Mouse (Mus musculus): Measurements from ENCODE around the gene Cdk5r2. TPM values are rescaled to one million over a fixed set of nuclear protein-coding genes. Genes with fewer than 3 reads are reported as not detected.

Gene Cdk5r2
- polyA plus RNA-seq, 1 experiment: 0.08 TPM

GRCm38 (mm10) chr1:74884196-74885141 is 29.7 kb downstream of the Cdk5r2 start:
- WGBS: 1% methylated on average over 57 of the region's 57 CpGs
- TF ChIP-seq CTCF (IDR thresholded peaks at IDR 0.05; ENCODE audit: insufficient read depth, low read length) (no peak), POLR2A (IDR thresholded peaks at IDR 0.05; ENCODE audit: borderline replicate concordance, extremely low read depth, low read depth, low read length) (no peak)

GRCm38 (mm10) chr1:74885369-74886042 is 30.8 kb downstream of the Cdk5r2 start, which contains the start of gene Fev:
Fev (minus strand) TSS chr1:74885419.
- peaks cover 5% of the 10 kb centered on the region; the same call in 1 of the 2 replicates for H3K4me1 ChIP-seq (ENCODE audit: control insufficient read depth, insufficient read depth, low read length)
- DNase-seq: no peak
- 2% methylated on average over 43 of the region's 43 CpGs for WGBS
- no peak for TF ChIP-seq POLR2A (IDR thresholded peaks at IDR 0.05; ENCODE audit: borderline replicate concordance, extremely low read depth, low read depth, low read length)
- no peak for TF ChIP-seq CTCF (IDR thresholded peaks at IDR 0.05; ENCODE audit: insufficient read depth, low read length)
- H3K4me3 ChIP-seq (replicated peaks; ENCODE audit: extremely low read depth, low read depth, low read length): no peak within 1 kb of the TSS

More at GRCm38 (mm10) chr1:74884196-74885141, 29.7 kb downstream of the Cdk5r2 start:
- H3K4me1 ChIP-seq (ENCODE audit: control insufficient read depth, insufficient read depth, low read length): peaks cover 5% of the 10 kb centered on the region; the same call in 1 of the 2 replicates
- no peak for DNase-seq
- H3K4me3 ChIP-seq (replicated peaks; ENCODE audit: extremely low read depth, low read depth, low read length): no peak overlapping the region

GRCm38 (mm10) chr1:74891513-74891912 is 36.8 kb downstream of the Cdk5r2 start:
- TF ChIP-seq CTCF (IDR thresholded peaks at IDR 0.05; ENCODE audit: insufficient read depth, low read length) (no peak), POLR2A (IDR thresholded peaks at IDR 0.05; ENCODE audit: borderline replicate concordance, extremely low read depth, low read depth, low read length) (no peak)
- no peak for DNase-seq
- Histone ChIP-seq H3K4me1 (ENCODE audit: control insufficient read depth, insufficient read depth, low read length) (no peaks in the 10 kb centered on the region), H3K4me3 (replicated peaks; ENCODE audit: extremely low read depth, low read depth, low read length) (no peak overlapping the region)
- under 1% methylated on average over 7 of the region's 8 CpGs for WGBS

GRCm38 (mm10) chr1:74892351-74893133 is 37.8 kb downstream of the Cdk5r2 start:
- H3K4me1 ChIP-seq (ENCODE audit: control insufficient read depth, insufficient read depth, low read length): no peaks in the 10 kb centered on the region
- no peak for DNase-seq
- 4% methylated on average over 39 of the region's 39 CpGs for WGBS
- TF ChIP-seq CTCF (IDR thresholded peaks at IDR 0.05; ENCODE audit: insufficient read depth, low read length) (no peak), POLR2A (IDR thresholded peaks at IDR 0.05; ENCODE audit: borderline replicate concordance, extremely low read depth, low read depth, low read length) (no peak)
- no peak overlapping the region for H3K4me3 ChIP-seq (replicated peaks; ENCODE audit: extremely low read depth, low read depth, low read length)

- TF ChIP-seq POLR2A (IDR thresholded peaks at IDR 0.05; ENCODE audit: borderline replicate concordance, extremely low read depth, low read depth, low read length): no peak
- peak; percentile 73 for TF ChIP-seq CTCF (IDR thresholded peaks at IDR 0.05; ENCODE audit: insufficient read depth, low read length)
- Histone ChIP-seq H3K4me3 (replicated peaks; ENCODE audit: extremely low read depth, low read depth, low read length) (no peak within 1 kb of the TSS), H3K4me1 (ENCODE audit: control insufficient read depth, insufficient read depth, low read length) (no peaks in the 10 kb centered on the region)
- DNase-seq: peak; percentile 44
- 8% methylated on average over 25 of the region's 25 CpGs for WGBS
Observed at GRCm38 (mm10) chr1:74893134-74893855, 38.6 kb downstream of the Cdk5r2 start, which contains the start of gene Cryba2. Cryba2 (minus strand) TSS chr1:74893143.

GRCm38 (mm10) chr1:74894966-74895365 is 40.2 kb downstream of the Cdk5r2 start:
- WGBS: 16% methylated on average over 4 of the region's 4 CpGs
- DNase-seq: peak; percentile 38
- no peak overlapping the region for H3K4me3 ChIP-seq (replicated peaks; ENCODE audit: extremely low read depth, low read depth, low read length)
- TF ChIP-seq POLR2A (IDR thresholded peaks at IDR 0.05; ENCODE audit: borderline replicate concordance, extremely low read depth, low read depth, low read length): no peak
- peak; percentile 59 for TF ChIP-seq CTCF (IDR thresholded peaks at IDR 0.05; ENCODE audit: insufficient read depth, low read length)
- no peaks in the 10 kb centered on the region for H3K4me1 ChIP-seq (ENCODE audit: control insufficient read depth, insufficient read depth, low read length)

- H3K4me3 ChIP-seq (replicated peaks; ENCODE audit: extremely low read depth, low read depth, low read length): no peak overlapping the region
- no peak for DNase-seq
- no peaks in the 10 kb centered on the region for H3K4me1 ChIP-seq (ENCODE audit: control insufficient read depth, insufficient read depth, low read length)
- TF ChIP-seq CTCF (IDR thresholded peaks at IDR 0.05; ENCODE audit: insufficient read depth, low read length): no peak
- TF ChIP-seq POLR2A (IDR thresholded peaks at IDR 0.05; ENCODE audit: borderline replicate concordance, extremely low read depth, low read depth, low read length): no peak
- WGBS: 8% methylated on average over 7 of the region's 7 CpGs
Observed at GRCm38 (mm10) chr1:74897976-74898375, 43.2 kb downstream of the Cdk5r2 start.

- Histone ChIP-seq H3K4me1 (ENCODE audit: control insufficient read depth, insufficient read depth, low read length) (no peaks in the 10 kb centered on the region), H3K4me3 (replicated peaks; ENCODE audit: extremely low read depth, low read depth, low read length) (no peak overlapping the region)
- TF ChIP-seq CTCF (IDR thresholded peaks at IDR 0.05; ENCODE audit: insufficient read depth, low read length) (no peak), POLR2A (IDR thresholded peaks at IDR 0.05; ENCODE audit: borderline replicate concordance, extremely low read depth, low read depth, low read length) (no peak)
- DNase-seq: no peak
- 7% methylated on average over 7 of the region's 10 CpGs for WGBS
Observed at GRCm38 (mm10) chr1:74898656-74899431, 44.1 kb downstream of the Cdk5r2 start.
